Mouse (Mus musculus) layer of hippocampus, adult 6 months (tissue): ENCODE data around the gene Lrrc63. TPM values are rescaled to one million over a fixed set of nuclear protein-coding genes. Genes with fewer than 3 reads are reported as not detected.

Source experiments
- long read RNA-seq, 2 experiments: library from polyadenylated mRNA; unstranded; transcript quantifications; one replicate each; pipeline ENCODE4 v2.0.0; 2019 to 2020
- polyA plus RNA-seq: library from polyadenylated mRNA; unstranded; fragments of <200 nt; fragmentation: Nextera tagmentation; gene quantifications from 2 replicates; pipeline ENCODE4 v1.2.3, GENCODE M21; 2021

The Lrrc63 gene
- polyA plus RNA-seq, result not detected in 2 replicates
- long read RNA-seq, experiment 1, result 0 reads
- long read RNA-seq, experiment 2, result 0 reads

GRCm38 (mm10) chr14:75130501-75131318 is at the start of gene Lrrc63, which contains the start of gene Lcp1:
Gene Lrrc63 (minus strand): TSS chr14:75130881.
Gene Lcp1 (plus strand): TSS chr14:75131101.

Other genes with a start within 250 kb of the Lrrc63 start
- gene Lrch1, start 183.0 kb downstream of the Lrrc63 start, polyA plus RNA-seq, result 5.6 and 9.4 TPM in 2 replicates
- 0.26 and 0.60 TPM in 2 replicates for gene Rubcnl, start 114.9 kb downstream of the Lrrc63 start, polyA plus RNA-seq
- gene Lcp1, start 220 bp upstream of the Lrrc63 start, polyA plus RNA-seq, result 6.1 and 6.6 TPM in 2 replicates
- gene Cpb2, start 111.4 kb upstream of the Lrrc63 start, polyA plus RNA-seq, result not detected in 2 replicates
- gene Zc3h13, start 153.5 kb upstream of the Lrrc63 start, polyA plus RNA-seq, result 30.5 and 35.8 TPM in 2 replicates